Mouse (Mus musculus) CD4-positive helper T cell, adult 2 months (primary cell): Measurements from ENCODE around the gene Ccser1.
A peak's percentile ranks its signal among the peaks of the same experiment; 100 is the strongest.
"Not testable (repeated sequence)": the region's sequence is repeated elsewhere in the genome, so short reads cannot be mapped to it uniquely, and the experiment has no call there.

ENCODE experiments used
- DNase-seq: peaks from one replicate; pipeline ENCODE4 v3.0.0-alpha.2; 2012; ENCODE audit warnings: low read depth, missing footprints, low spot score

Gene Ccser1

GRCm38 (mm10) chr6:61223563-61223962, 43.4 kb downstream of the Ccser1 start:
- DNase-seq, result no peak

GRCm38 (mm10) chr6:61225302-61225701, 45.2 kb downstream of the Ccser1 start:
- DNase-seq, result peak; percentile 20

- no peak for DNase-seq
Observed at GRCm38 (mm10) chr6:61230058-61230718, 50.1 kb downstream of the Ccser1 start.

GRCm38 (mm10) chr6:61233060-61233459, 52.9 kb downstream of the Ccser1 start:
- DNase-seq, result no peak

- no peak for DNase-seq
Observed at GRCm38 (mm10) chr6:61233548-61234187, 53.5 kb downstream of the Ccser1 start.

- DNase-seq, result no peak
Observed at GRCm38 (mm10) chr6:61240618-61241017, 60.5 kb downstream of the Ccser1 start.

GRCm38 (mm10) chr6:61242556-61242955, 62.4 kb downstream of the Ccser1 start:
- no peak for DNase-seq

GRCm38 (mm10) chr6:61246523-61246922, 66.4 kb downstream of the Ccser1 start:
- DNase-seq, result no peak

GRCm38 (mm10) chr6:61247842-61248472, 67.8 kb downstream of the Ccser1 start:
- no peak for DNase-seq

GRCm38 (mm10) chr6:61248700-61249099, 68.6 kb downstream of the Ccser1 start:
- DNase-seq, result no peak

- DNase-seq, result no peak
Observed at GRCm38 (mm10) chr6:61251232-61251631, 71.1 kb downstream of the Ccser1 start.

- DNase-seq, result no peak
Observed at GRCm38 (mm10) chr6:61252912-61253311, 72.8 kb downstream of the Ccser1 start.

- not testable (repeated sequence) for DNase-seq
Observed at GRCm38 (mm10) chr6:61255874-61256273, 75.8 kb downstream of the Ccser1 start.

GRCm38 (mm10) chr6:61258847-61259634, 78.9 kb downstream of the Ccser1 start:
- no peak for DNase-seq

GRCm38 (mm10) chr6:61261381-61261780, 81.3 kb downstream of the Ccser1 start:
- no peak for DNase-seq

- DNase-seq, result no peak
Observed at GRCm38 (mm10) chr6:61262448-61262847, 82.3 kb downstream of the Ccser1 start.

GRCm38 (mm10) chr6:61263291-61263690, 83.2 kb downstream of the Ccser1 start:
- DNase-seq, result no peak

- DNase-seq, result no peak
Observed at GRCm38 (mm10) chr6:61271033-61271432, 90.9 kb downstream of the Ccser1 start.

GRCm38 (mm10) chr6:61273430-61273829, 93.3 kb downstream of the Ccser1 start:
- no peak for DNase-seq

GRCm38 (mm10) chr6:61279506-61279905, 99.4 kb downstream of the Ccser1 start:
- no peak for DNase-seq

GRCm38 (mm10) chr6:61292927-61293326, 112.8 kb downstream of the Ccser1 start:
- no peak for DNase-seq

GRCm38 (mm10) chr6:61295535-61295934, 115.4 kb downstream of the Ccser1 start:
- DNase-seq, result no peak
